Mouse (Mus musculus) lung, postnatal 25 days (tissue): ENCODE measurements around the gene Ints13.
"Not testable (repeated sequence)": the region's sequence is repeated elsewhere in the genome, so short reads cannot be mapped to it uniquely, and the experiment has no call there.

Experiments used
- DNase-seq: peaks from one replicate; pipeline ENCODE4 v3.0.0; 2022; ENCODE audit warnings: low spot score

Ints13 gene

GRCm38 (mm10) chr6:146577310-146578109 is at the start of gene Ints13:
TSS of gene Ints13 (minus strand) at chr6:146577835.
- DNase-seq: peak; percentile 98

GRCm38 (mm10) chr6:146616670-146617069 is 39.0 kb upstream of the Ints13 start:
- DNase-seq: no peak

- DNase-seq: no peak
These were observed 38.3 kb upstream of the Ints13 start for GRCm38 (mm10) chr6:146615891-146616290.

- no peak for DNase-seq
These were observed 36.9 kb upstream of the Ints13 start for GRCm38 (mm10) chr6:146614541-146614940.

- DNase-seq: no peak
These were observed 36.3 kb upstream of the Ints13 start for GRCm38 (mm10) chr6:146613907-146614306.

- no peak for DNase-seq
These were observed 35.1 kb upstream of the Ints13 start for GRCm38 (mm10) chr6:146612736-146613135.

GRCm38 (mm10) chr6:146611897-146612296 is 34.3 kb upstream of the Ints13 start:
- no peak for DNase-seq

GRCm38 (mm10) chr6:146611385-146611784 is 33.8 kb upstream of the Ints13 start:
- DNase-seq: no peak

GRCm38 (mm10) chr6:146603651-146604050 is 26.0 kb upstream of the Ints13 start:
- no peak for DNase-seq

- no peak for DNase-seq
These were observed 25.0 kb upstream of the Ints13 start for GRCm38 (mm10) chr6:146602601-146603000.

- no peak for DNase-seq
These were observed 7.5 kb upstream of the Ints13 start for GRCm38 (mm10) chr6:146585134-146585533.

GRCm38 (mm10) chr6:146583366-146584046 is 5.9 kb upstream of the Ints13 start:
- DNase-seq: no peak

GRCm38 (mm10) chr6:146580381-146580926 is 2.8 kb upstream of the Ints13 start:
- no peak for DNase-seq

GRCm38 (mm10) chr6:146578586-146578985 is 951 bp upstream of the Ints13 start:
- peak; percentile 4 for DNase-seq

- peak; percentile 85 for DNase-seq
These were observed 486 bp upstream of the Ints13 start for GRCm38 (mm10) chr6:146578111-146578531.

GRCm38 (mm10) chr6:146576903-146577302 is 732 bp downstream of the Ints13 start, which contains the start of gene Fgfr1op2:
TSS of gene Fgfr1op2 (plus strand) at chr6:146577203.
- no peak for DNase-seq

GRCm38 (mm10) chr6:146572073-146572472 is 5.6 kb downstream of the Ints13 start:
- no peak for DNase-seq

- not testable (repeated sequence) for DNase-seq
These were observed 15.2 kb downstream of the Ints13 start for GRCm38 (mm10) chr6:146562461-146562860.

- DNase-seq: no peak
These were observed 26.3 kb downstream of the Ints13 start for GRCm38 (mm10) chr6:146551326-146551725.

GRCm38 (mm10) chr6:146550421-146550820 is 27.2 kb downstream of the Ints13 start:
- peak; percentile 44 for DNase-seq

GRCm38 (mm10) chr6:146545289-146545865 is 32.3 kb downstream of the Ints13 start:
- DNase-seq: peak; percentile 12

GRCm38 (mm10) chr6:146544622-146545021 is 33.0 kb downstream of the Ints13 start:
- no peak for DNase-seq

GRCm38 (mm10) chr6:146540386-146540785 is 37.2 kb downstream of the Ints13 start:
- DNase-seq: no peak
